Comparison of ENCODE assay signal across 8 mouse cellular contexts in the genomic region with DNA sequence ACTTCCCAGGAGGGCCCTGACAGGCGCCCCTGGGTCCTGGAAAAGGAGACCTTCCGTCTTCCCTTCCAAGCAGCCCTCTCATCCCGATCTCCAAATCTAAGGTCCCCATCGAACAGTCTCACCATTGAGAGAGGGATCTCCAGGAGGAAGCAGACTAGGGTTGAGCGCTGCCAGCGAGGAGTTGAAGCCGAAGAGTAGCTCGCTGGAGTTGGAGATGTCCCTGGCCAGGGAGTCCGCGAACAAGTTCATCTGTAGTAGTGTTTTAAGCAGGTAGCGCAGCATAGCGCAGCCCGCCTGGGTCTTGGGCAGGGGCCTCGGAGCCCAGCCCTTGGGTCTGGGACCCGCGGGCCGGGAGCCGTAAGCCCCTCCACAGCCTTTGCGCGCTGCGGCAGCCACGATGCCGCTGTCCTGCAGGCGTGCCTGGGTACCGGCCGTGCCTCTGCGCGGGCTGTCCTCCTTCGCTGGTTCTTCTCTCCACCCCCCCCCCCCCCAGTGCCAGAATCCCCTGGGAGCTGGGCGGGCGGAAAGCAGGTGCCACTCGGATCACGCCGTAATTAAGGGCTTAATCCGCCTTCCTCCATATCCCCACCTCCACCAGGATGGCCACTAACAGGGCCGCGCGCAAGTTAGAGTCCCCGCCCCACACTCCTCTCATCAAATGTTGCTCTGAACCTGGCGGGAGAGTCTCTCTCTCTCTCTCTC. TPM values are rescaled to one million over a fixed set of nuclear protein-coding genes. Genes with fewer than 3 reads are reported as not detected.
DNase-seq lines count a peak whose midpoint lies in the region; ATAC-seq and TF ChIP-seq lines count a peak whose summit lies in the region.

Robo3 (minus strand) TSS at position 527 of the 702 bp plus-strand sequence.

- DNase-seq in kidney, adult 18-20 months = peak; percentile 25
- no peak for DNase-seq in kidney, postnatal 25 days
- DNase-seq in Patski (ENCODE audit: low read depth, low spot score) = no peak
- DNase-seq in cerebellum, postnatal 14 days = no peak
- no peak for DNase-seq in spleen, adult 12 weeks (ENCODE audit: low spot score)
- DNase-seq in adrenal gland, postnatal 14 days = no peak

- no peak within 1 kb of the TSS for H3K27ac ChIP-seq in forebrain, embryonic 16.5 days (ENCODE audit: low read length)
- no peak within 1 kb of the TSS for H3K27ac ChIP-seq in limb, embryonic 15.5 days

- peaks cover 14% of the 10 kb centered on the region for H3K27me3 ChIP-seq in Patski
- peaks cover 41% of the 10 kb centered on the region for H3K27me3 ChIP-seq in forebrain, embryonic 16.5 days (replicated peaks; ENCODE audit: control insufficient read depth, insufficient read depth, low read length)
- peaks cover 82% of the 10 kb centered on the region for H3K27me3 ChIP-seq in limb, embryonic 15.5 days

- H3K4me2 ChIP-seq in forebrain, embryonic 16.5 days (ENCODE audit: low read length) = peak within 1 kb of the TSS; percentile 62
- H3K4me2 ChIP-seq in limb, embryonic 15.5 days = peak within 1 kb of the TSS; percentile 48

- H3K4me1 ChIP-seq in forebrain, embryonic 16.5 days (replicated peaks; ENCODE audit: control insufficient read depth, insufficient read depth, low read length) = peaks cover 28% of the 10 kb centered on the region
- peaks cover 21% of the 10 kb centered on the region for H3K4me1 ChIP-seq in limb, embryonic 15.5 days

- no peaks in the 10 kb centered on the region for H3K36me3 ChIP-seq in forebrain, embryonic 16.5 days (ENCODE audit: control insufficient read depth, insufficient read depth)
- H3K36me3 ChIP-seq in limb, embryonic 15.5 days = no peaks in the 10 kb centered on the region

- H3K9me3 ChIP-seq in forebrain, embryonic 16.5 days (ENCODE audit: control insufficient read depth, low read length) = no peaks in the 10 kb centered on the region
- no peaks in the 10 kb centered on the region for H3K9me3 ChIP-seq in limb, embryonic 15.5 days

- ATAC-seq in Patski = peak; percentile 5
- peak; percentile 16; the same call in 1 of the 2 replicates for ATAC-seq in forebrain, embryonic 16.5 days
- ATAC-seq in limb, embryonic 15.5 days (ENCODE audit: insufficient number of reproducible peaks, low FRiP score, low TSS enrichment, low read depth) = no peak

- CTCF ChIA-PET in Patski (lab: Charles Lee) = interaction anchor here (0.7 to 3.3 kb wide), 10 partner anchors 17 to 200 kb away, joined by 3 to 39 read pairs (median 4); partner anchors contain the start of genes Siae and Spa17

- no peak for TF ChIP-seq CTCF in Patski (IDR thresholded peaks at IDR 0.05)

- WGBS in forebrain, embryonic 16.5 days = under 1% methylated on average over 38 of the region's 40 CpGs
- WGBS in limb, embryonic 15.5 days = 1% methylated on average over 38 of the region's 40 CpGs

- in situ Hi-C loops in Patski (cut with MboI; ENCODE audit: low pct_unique_long_range_greater_than_20kb) = loop anchor here (5.0 kb wide), 1 partner anchor 184 kb away; no protein-coding TSS in a partner anchor

- peak within 1 kb of the TSS; percentile 37 for H3K4me3 ChIP-seq in forebrain, embryonic 16.5 days (replicated peaks; ENCODE audit: low read length)
- H3K4me3 ChIP-seq in limb, embryonic 15.5 days = peak within 1 kb of the TSS; percentile 31

- POLR2A ChIA-PET in Patski (lab: Charles Lee) = no interaction called here

- peak within 1 kb of the TSS; percentile 28; the same call in 1 of the 2 replicates for H3K9ac ChIP-seq in forebrain, embryonic 16.5 days (replicated peaks; ENCODE audit: low read depth, low read length)
- no peak within 1 kb of the TSS for H3K9ac ChIP-seq in limb, embryonic 15.5 days

RNA-seq across cellular contexts. Expression of gene Robo3, which starts in this region (rescaled TPM):
- polyA plus RNA-seq in Patski (2021) = 0.28 TPM
- 1.1 and 3.3 TPM in 2 replicates for polyA plus RNA-seq in forebrain, embryonic 16.5 days (2015; fragmentation: Nextera tagmentation; extraction: Ambion mirVana)
- polyA plus RNA-seq in limb, embryonic 15.5 days (2015; fragmentation: Nextera tagmentation; extraction: Ambion mirVana) = 0.06 and 0.12 TPM in 2 replicates
- total RNA-seq in adrenal gland, postnatal 14 days (2021) = 0.30 and 0.53 TPM in 2 replicates

Comparison
In these comparisons a context has a peak if more than half of its experiments do, and no peak if none do; other contexts are left out.
1. Peak in ATAC-seq in Patski; RNA of the gene not detected or under 1 TPM.